Mouse (Mus musculus) spleen, adult 10 weeks (tissue): ENCODE data around the gene Arhgap30. TPM values are rescaled to one million over a fixed set of nuclear protein-coding genes. Genes with fewer than 3 reads are reported as not detected.

Source experiments
- polyA plus RNA-seq: library from polyadenylated mRNA; stranded (reverse); fragments of 350-450 nt; fragmentation: Illumina TruSeq; extraction: RNeasy Lipid Tissue Mini Kit (QIAGEN cat#74804); gene quantifications from one replicate; pipeline ENCODE4 v1.2.3, GENCODE M21; 2015; ENCODE audit warnings: low replicate concordance; ENCODE audit not compliant: insufficient read depth

Arhgap30 gene
- polyA plus RNA-seq, result 257 TPM

DNA sequence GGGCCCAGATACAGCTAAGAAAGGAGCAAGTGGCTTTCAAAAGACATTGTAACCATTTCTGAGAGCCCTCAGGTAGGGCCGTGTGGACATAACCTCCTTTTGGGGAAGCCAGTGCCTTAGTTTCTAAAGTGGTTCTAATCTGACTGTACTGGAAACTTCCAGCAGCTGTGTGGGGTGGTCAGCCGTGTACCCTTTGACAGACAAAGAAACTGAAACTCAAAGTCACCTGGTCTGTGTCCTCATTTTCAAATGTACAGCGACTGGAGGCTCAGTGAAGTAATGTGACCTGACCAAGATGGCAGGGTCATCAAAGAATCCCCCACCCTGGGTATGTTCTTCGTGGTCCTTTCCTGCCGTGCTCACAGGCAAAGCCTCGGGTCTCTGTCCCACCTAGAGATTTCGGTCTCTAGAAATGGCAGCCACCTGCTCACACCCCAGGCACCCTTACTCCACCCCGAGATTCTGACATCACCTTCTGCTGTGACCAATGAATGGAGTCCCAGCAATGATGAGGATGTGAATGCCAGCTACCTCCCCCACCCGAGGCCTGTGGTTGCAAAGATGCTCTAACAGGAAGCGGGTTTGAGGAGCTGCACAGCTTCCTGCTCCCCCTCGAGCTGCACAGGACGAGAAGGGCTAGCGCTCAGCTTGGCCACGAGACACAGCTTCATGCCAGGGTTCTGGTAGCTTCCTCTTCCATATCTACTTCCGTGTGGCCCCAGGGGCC is at the start of gene Arhgap30:
Gene Arhgap30, plus strand, starts transcription at position 579 of the 727 bp plus-strand sequence.

GRCm38 (mm10) chr1:171345225-171346094 is 43.3 kb upstream of the Arhgap30 start, which contains the start of the genes Nit1 and Pfdn2:
Nit1 (minus strand) TSS chr1:171345646.
Pfdn2 (plus strand) TSS chr1:171345670.

GRCm38 (mm10) chr1:171360656-171361055 is 28.1 kb upstream of the Arhgap30 start, which contains the start of gene Klhdc9:
Klhdc9 (minus strand) TSS chr1:171360798.

GRCm38 (mm10) chr1:171369845-171370556 is 18.8 kb upstream of the Arhgap30 start, which contains the start of gene Nectin4:
Nectin4 (plus strand) TSS chr1:171370099.

GRCm38 (mm10) chr1:171410947-171411484 is 22.3 kb downstream of the Arhgap30 start, which contains the start of gene Usf1:
Usf1 (plus strand) TSS chr1:171411313.

DNA sequence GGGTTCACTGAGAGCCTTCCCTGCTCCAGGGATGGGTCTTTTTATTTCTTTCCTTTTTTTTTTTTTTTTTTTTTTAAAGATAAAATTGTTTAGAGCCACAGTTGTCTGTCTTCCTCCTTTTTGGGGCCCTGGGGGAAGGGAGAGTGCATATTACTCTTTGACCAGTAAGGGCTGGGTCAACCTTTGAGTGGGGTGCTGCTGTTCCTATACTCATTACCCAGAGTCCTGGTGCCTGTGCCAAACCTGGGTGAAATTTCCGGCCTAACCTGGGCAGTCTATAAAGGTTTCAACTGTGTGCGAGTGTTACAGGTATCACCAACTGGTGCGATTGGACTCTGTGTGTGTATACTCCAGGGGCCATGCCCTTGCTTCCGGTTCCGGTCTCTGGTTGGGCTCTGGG is 29.9 kb downstream of the Arhgap30 start, which contains the start of gene Tstd1:
Gene Tstd1, plus strand, starts transcription at position 213 of the 400 bp plus-strand sequence.

DNA sequence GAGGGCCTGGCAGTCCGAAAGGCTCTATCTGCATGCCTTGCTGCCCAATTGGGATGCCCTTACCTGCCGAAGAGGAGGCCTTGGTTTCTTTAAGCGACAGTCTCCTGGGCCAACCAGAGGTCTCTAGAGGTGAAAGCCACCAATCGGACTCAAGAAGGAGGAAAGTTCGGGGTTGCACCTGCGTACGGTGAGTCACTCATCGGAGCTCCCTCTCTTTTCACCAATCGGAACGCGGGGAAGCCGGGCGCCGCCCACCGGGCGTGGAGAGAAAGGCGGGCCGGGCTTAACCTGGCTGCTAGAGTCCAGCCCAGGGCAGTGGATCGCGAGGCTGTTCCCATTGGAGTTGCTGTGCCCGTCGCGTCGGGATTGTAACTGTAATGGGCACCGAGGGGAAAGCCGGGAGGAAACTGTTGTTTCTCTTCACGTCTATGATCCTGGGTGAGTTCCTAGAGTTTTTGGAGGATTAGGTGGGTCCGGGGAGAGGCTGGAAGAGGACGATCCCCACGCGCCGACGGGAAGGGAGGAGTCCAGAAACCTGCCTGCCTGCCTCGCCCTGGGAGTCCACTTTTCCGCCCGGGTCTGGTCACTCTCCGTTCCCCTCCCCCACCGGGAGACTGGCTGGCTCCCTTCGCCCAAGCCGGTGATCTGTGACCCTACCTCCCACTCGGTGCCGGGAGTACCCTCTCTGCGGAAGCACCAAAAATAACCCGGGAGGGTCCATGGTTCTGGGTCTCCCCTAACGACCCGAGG is 48.7 kb downstream of the Arhgap30 start, which contains the start of gene F11r:
Gene F11r, plus strand, starts transcription at position 272 of the 750 bp plus-strand sequence.

Other genes starting within 250 kb of the Arhgap30 start
- 88.5 TPM for gene Sdhc, start 238.4 kb upstream of the Arhgap30 start, polyA plus RNA-seq
- gene Mpz, start 238.2 kb upstream of the Arhgap30 start, polyA plus RNA-seq, result 0.87 TPM
- 7.7 TPM for gene Pcp4l1, start 192.7 kb upstream of the Arhgap30 start, polyA plus RNA-seq
- gene Nr1i3, start 175.0 kb upstream of the Arhgap30 start, polyA plus RNA-seq, result not detected
- 22.7 TPM for gene Tomm40l, start 166.4 kb upstream of the Arhgap30 start, polyA plus RNA-seq
- 1.5 TPM for gene Apoa2, start 163.9 kb upstream of the Arhgap30 start, polyA plus RNA-seq
- gene Fcer1g, start 154.6 kb upstream of the Arhgap30 start, polyA plus RNA-seq, result 360 TPM
- 0.59 TPM for gene Adamts4, start 138.5 kb upstream of the Arhgap30 start, polyA plus RNA-seq
- 127 TPM for gene Ndufs2, start 137.6 kb upstream of the Arhgap30 start, polyA plus RNA-seq
- 34.0 TPM for gene B4galt3, start 118.6 kb upstream of the Arhgap30 start, polyA plus RNA-seq
- 47.6 TPM for gene Ppox, start 107.8 kb upstream of the Arhgap30 start, polyA plus RNA-seq
- gene Usp21, start 101.0 kb upstream of the Arhgap30 start, polyA plus RNA-seq, result 52.7 TPM
- gene Ufc1, start 93.9 kb upstream of the Arhgap30 start, polyA plus RNA-seq, result 87.4 TPM
- gene Dedd, start 59.8 kb upstream of the Arhgap30 start, polyA plus RNA-seq, result 31.1 TPM
- 43.5 TPM for gene Nit1, start 43.3 kb upstream of the Arhgap30 start, polyA plus RNA-seq
- 72.7 TPM for gene Pfdn2, start 43.3 kb upstream of the Arhgap30 start, polyA plus RNA-seq
- not detected for gene Klhdc9, start 28.2 kb upstream of the Arhgap30 start, polyA plus RNA-seq
- gene Nectin4, start 18.9 kb upstream of the Arhgap30 start, polyA plus RNA-seq, result 1.7 TPM
- gene Usf1, start 22.4 kb downstream of the Arhgap30 start, polyA plus RNA-seq, result 64.6 TPM
- 12.3 TPM for gene Tstd1, start 29.9 kb downstream of the Arhgap30 start, polyA plus RNA-seq
- 14.6 TPM for gene F11r, start 48.6 kb downstream of the Arhgap30 start, polyA plus RNA-seq
- 4.5 TPM for gene Alyref2, start 114.5 kb downstream of the Arhgap30 start, polyA plus RNA-seq
- not detected for gene Itln1, start 146.3 kb downstream of the Arhgap30 start, polyA plus RNA-seq
- 43.6 TPM for gene Cd244a, start 170.2 kb downstream of the Arhgap30 start, polyA plus RNA-seq
- gene Ly9, start 218.5 kb downstream of the Arhgap30 start, polyA plus RNA-seq, result 142 TPM